Mouse (Mus musculus) bone marrow, adult 2 months (tissue): ENCODE results near the gene Mrnip.

Experiments
- CTCF ChIP-seq: fragments of 200-500 bp; IDR thresholded peaks from 2 replicates; pipeline ENCODE4 v1.5.1; 2011; ENCODE audit warnings: low read length, control low read depth; ENCODE audit not compliant: control insufficient read depth, insufficient read depth
- POLR2A ChIP-seq: fragments of 200-500 bp; IDR thresholded peaks from 2 replicates; pipeline ENCODE4 v1.6.1; 2011; ENCODE audit warnings: low read depth, mild to moderate bottlenecking, control low read depth, low read length, borderline replicate concordance; ENCODE audit not compliant: control insufficient read depth

DNA sequence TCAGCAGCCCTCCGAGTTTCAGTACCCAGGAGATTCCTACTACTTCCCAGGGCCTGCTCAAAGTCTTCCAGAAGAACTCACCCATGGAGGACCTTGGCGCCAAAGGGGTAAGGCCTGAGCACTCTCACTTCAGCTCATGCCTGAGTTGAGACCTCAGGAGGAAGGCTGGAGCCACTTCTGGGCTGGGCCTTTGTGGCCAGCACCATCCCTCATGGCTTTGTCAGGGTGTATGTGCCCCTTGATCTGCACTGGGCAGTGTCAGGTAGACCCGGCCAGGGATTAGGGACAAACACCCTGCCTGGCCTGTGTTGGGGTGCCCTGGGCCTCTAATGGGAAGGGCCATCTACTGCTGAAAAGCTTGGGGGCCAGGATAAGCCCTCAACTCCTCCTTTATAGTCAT is 22.9 kb upstream of the Mrnip start:
- TF ChIP-seq CTCF (no peak), POLR2A (no peak)
